Mouse (Mus musculus) neutrophil, adult 65 days (primary cell): ENCODE data around the gene Apol8. TPM values are rescaled to one million over a fixed set of nuclear protein-coding genes. Genes with fewer than 3 reads are reported as not detected.

ENCODE experiments used
- total RNA-seq: library from RNA; stranded (reverse); gene quantifications from 2 replicates; pipeline ENCODE4 v1.2.4, GENCODE M21; 2023

The Apol8 gene
- 8.8 and 11.6 TPM in 2 replicates for total RNA-seq

DNA sequence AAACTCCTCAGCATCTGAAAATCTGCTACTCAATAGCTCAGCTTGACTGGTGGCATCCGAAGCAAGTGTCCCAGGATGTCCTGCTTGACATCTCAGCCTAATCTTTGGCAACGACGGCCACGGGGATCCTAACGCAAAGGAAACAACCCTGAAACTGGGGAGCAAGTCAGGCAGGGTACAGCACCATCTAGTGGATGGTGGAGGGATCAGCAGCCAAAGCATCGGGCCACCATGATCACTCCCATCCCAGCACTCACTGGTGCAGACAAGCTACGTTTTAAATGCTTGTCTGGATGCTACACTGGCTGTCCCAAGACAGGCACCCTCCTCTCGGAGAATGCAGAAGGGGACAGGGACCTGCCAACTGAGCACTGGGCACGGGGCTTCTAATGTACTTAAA, at the start of gene Apol8:
Gene Apol8, minus strand, starts transcription at position 156 of the 400 bp plus-strand sequence.

DNA sequence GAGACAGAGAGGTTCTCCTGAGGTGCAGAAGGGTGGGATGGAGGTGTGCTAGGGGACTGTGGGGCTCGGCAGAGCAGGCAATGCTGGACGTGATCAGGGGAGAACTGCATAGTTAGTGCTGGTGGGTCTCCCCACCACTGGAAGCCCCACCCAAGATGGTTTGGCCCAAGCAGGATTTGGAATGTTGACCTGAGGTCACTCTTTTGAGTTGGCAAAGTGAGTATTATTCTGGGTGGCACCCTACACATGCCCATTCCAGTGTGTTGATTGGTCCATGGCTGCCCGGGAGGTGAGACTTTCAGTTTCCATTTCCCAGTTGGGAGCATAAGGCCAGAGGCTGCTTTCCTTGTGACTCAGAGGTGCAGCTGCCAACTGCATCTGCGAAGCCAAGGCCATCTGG, 28.1 kb downstream of the Apol8 start, which contains the start of gene Apol9b:
Gene Apol9b, plus strand, starts transcription at position 301 of the 400 bp plus-strand sequence.

GRCm38 (mm10) chr15:77698656-77699055, 58.1 kb downstream of the Apol8 start, which contains the start of gene Apol7e:
Gene Apol7e (plus strand): TSS chr15:77698857.

Other genes starting within 250 kb of the Apol8 start
- not detected in 2 replicates for gene Apol11a, start 248.7 kb downstream of the Apol8 start, total RNA-seq
- not detected in 2 replicates for gene Apol7c, start 223.7 kb downstream of the Apol8 start, total RNA-seq
- gene 1700025B11Rik, start 195.1 kb downstream of the Apol8 start, total RNA-seq, result not detected in 2 replicates
- not detected in 2 replicates for gene Apol10b, start 160.9 kb downstream of the Apol8 start, total RNA-seq
- gene Gm36245, start 157.7 kb downstream of the Apol8 start, total RNA-seq, result not detected in 2 replicates
- gene Apol11b, start 113.7 kb downstream of the Apol8 start, total RNA-seq, result not detected in 2 replicates
- gene Apol7e, start 58.1 kb downstream of the Apol8 start, total RNA-seq, result not detected in 2 replicates
- gene Apol9b, start 28.0 kb downstream of the Apol8 start, total RNA-seq, result not detected in 2 replicates
- gene Myh9, start 85.2 kb upstream of the Apol8 start, total RNA-seq, result 1,634 and 1,897 TPM in 2 replicates
- gene Txn2, start 172.0 kb upstream of the Apol8 start, total RNA-seq, result 56.2 and 63.5 TPM in 2 replicates
- 22.3 and 25.5 TPM in 2 replicates for gene Foxred2, start 199.7 kb upstream of the Apol8 start, total RNA-seq
- gene Eif3d, start 213.8 kb upstream of the Apol8 start, total RNA-seq, result 55.8 and 65.5 TPM in 2 replicates